Mouse (Mus musculus): ENCODE measurements around the gene Gpc5.
"Not testable (repeated sequence)": the region's sequence is repeated elsewhere in the genome, so short reads cannot be mapped to it uniquely, and the experiment has no call there.

Gpc5 gene

GRCm38 (mm10) chr14:115092081-115092480, at the start of gene Gpc5:
Gene Gpc5 (plus strand): TSS chr14:115092215.
- peak; percentile 87 for DNase-seq (ENCODE audit: low spot score in 2 of 2)

- DNase-seq (ENCODE audit: low spot score in 2 of 2) = no peak
These were observed 49.4 kb upstream of the Gpc5 start for GRCm38 (mm10) chr14:115042660-115043059.

- no peak for DNase-seq (ENCODE audit: low spot score in 2 of 2)
These were observed 48.0 kb upstream of the Gpc5 start for GRCm38 (mm10) chr14:115044016-115044415.

DNA sequence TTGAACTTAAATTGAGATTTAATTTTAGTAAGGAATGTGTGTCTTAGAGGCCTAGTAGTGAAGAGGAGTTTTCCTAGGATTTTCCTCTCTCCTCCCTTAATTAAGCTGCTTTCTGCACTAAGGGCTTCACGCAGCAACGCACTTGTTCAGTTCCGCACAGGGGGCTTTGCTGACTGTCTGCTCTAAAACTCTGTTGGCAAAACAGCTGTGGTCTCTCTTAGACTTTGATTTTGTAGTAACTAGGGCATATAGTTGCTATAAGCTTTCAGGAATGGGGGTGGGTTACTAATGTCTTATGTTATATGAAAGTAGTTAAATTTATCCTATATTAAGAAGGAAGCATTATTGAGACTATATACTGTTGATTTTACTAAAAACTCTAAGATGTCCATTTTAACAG, 46.3 kb upstream of the Gpc5 start:
- no peak for DNase-seq (ENCODE audit: low spot score in 2 of 2)

GRCm38 (mm10) chr14:115047316-115047715, 44.7 kb upstream of the Gpc5 start:
- no peak for DNase-seq (ENCODE audit: low spot score in 2 of 2)

GRCm38 (mm10) chr14:115047990-115048862, 43.8 kb upstream of the Gpc5 start:
- DNase-seq (ENCODE audit: low spot score in 2 of 2) = no peak

GRCm38 (mm10) chr14:115048863-115049566, 43.0 kb upstream of the Gpc5 start:
- DNase-seq (ENCODE audit: low spot score in 2 of 2) = no peak

DNA sequence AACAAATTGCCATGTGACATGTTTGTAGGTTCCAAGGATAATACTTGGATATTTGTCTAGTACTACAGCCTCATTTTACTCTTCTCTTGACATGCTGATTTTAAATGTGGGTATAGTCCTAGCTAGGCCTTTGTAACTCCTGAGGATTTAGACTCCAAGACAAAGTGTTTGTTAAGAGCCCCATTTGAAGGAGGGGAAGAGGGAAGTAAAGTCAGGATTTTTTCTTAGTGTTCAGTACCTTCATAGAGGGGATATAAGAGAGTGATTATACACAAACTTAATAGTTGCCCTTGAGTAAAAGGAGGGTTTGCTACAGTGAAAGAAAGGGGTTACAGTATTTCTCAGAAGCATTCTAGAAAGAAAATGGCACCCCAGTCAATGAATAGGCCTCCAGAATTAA, 42.2 kb upstream of the Gpc5 start:
- DNase-seq (ENCODE audit: low spot score in 2 of 2) = no peak

GRCm38 (mm10) chr14:115051106-115051760, 40.8 kb upstream of the Gpc5 start:
- DNase-seq (ENCODE audit: low spot score in 2 of 2) = no peak

DNA sequence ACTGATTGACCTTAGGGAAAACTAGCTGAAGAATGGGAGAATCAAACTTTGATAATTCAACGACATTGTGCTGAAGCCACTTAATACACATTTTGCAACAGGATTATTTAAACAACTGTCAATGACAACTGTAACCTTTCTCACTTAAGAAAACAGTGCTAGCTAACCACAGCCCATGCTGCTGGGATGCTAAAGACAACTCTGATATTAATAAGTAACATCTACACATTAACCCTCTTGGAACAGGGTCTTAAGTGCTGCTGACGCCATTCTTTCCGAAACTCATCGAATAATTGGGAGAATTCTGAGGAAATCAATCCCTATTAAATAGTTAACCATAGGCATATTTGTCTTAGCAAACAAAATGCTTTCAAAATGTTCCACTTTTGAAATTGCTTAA, 39.6 kb upstream of the Gpc5 start:
- DNase-seq (ENCODE audit: low spot score in 2 of 2) = no peak

DNA sequence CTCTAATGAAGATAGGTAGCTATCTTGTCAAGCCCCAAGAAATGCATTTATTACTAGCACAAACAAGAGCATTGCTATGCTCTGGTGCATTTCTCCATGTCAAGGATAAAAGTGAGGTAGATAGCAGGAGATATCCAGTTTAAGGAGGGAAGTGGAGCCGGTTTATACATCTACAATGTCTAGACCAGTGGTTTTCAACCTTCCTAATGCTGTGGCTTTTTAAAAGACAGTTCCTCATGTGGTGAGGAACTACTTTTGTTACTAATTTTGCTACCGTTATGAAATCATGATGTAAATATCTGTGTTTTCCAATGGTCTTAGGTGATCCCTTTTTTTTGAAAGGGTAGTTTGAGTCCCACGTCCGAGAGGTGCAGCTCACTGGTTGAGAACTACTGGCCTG, 37.8 kb upstream of the Gpc5 start:
- no peak for DNase-seq (ENCODE audit: low spot score in 2 of 2)

- no peak for DNase-seq (ENCODE audit: low spot score in 2 of 2)
These were observed 34.5 kb upstream of the Gpc5 start for GRCm38 (mm10) chr14:115057524-115057923.

DNA sequence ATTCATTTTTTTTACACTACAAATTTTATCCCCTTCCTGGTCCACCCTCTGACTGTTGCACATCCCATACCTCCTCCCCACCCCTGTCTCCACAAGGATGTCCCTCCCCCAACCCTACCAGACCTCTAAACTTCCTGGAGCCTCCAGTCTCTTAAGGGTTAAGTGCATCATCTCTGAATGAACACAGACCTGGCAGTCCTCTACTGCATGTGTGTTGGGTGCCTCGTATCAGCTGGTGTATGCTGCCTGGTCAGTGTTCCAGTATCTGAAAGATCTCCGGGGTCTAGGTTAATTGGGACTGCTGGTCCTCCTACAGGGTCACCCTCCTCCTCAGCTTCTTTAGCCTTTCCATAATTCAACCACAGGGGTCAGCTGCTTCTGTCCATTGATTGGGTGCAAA, 25.9 kb upstream of the Gpc5 start:
- not testable (repeated sequence) for DNase-seq (ENCODE audit: low spot score in 2 of 2)

DNA sequence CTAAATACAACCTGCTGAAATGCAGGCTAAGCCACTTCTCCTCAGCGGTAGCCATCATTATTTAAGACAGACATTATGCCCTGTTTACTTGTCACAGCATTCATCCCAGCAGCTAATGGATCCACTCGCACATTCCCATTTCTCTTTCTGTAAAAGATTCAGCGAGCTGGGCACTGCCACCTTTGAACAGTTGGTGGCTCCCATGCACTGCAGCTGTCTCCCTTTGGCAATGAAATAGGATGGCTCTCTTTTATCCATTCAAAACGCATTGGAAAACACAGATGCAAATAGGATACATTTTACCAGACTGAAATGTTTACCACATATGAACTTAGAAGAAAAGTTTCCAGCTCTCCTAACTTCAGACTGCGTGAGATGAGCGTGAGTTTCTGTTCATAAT, 21.5 kb upstream of the Gpc5 start:
- peak; percentile 46 to 71 for DNase-seq (ENCODE audit: low spot score in 2 of 2)

DNA sequence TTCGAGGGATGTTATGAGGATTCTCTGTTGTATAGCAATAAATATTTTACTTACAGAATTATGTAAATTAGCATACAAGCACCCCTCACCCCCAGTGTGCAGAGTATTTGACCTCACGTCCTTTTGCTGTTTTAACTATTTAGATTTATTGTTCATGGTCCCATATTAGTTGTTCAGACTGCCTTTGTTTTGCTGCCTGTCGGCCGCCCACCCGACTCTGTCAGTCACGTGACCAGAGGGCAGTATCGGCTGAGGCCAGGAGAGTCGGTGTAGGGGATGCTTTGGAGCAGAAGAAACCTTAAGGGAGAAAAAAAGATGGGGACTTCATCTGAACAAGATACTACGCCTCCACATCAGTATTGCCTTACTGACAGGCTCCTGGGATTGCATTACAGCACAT, 14.7 kb upstream of the Gpc5 start:
- no peak for DNase-seq (ENCODE audit: low spot score in 2 of 2)

DNA sequence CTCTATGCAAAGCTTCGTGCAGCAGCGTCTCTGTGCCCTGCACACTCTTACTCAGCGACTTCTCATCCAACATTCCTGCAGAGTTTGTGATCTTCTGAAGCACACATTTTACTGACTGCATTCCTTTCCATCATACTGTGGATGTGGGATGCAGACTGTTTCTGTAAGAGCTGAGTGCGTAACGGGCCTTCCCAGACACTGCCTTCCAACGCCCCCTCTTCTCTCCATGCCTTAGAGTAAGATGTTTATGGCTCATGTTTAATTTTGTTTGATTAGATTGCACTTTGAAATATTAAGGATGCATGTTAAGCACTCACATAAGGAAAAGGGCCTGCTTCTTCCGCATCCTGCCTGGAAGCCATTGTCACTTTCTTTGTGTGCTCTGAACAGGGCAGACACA, 14.0 kb upstream of the Gpc5 start:
- DNase-seq (ENCODE audit: low spot score in 2 of 2) = no peak

GRCm38 (mm10) chr14:115081728-115082502, 10.1 kb upstream of the Gpc5 start:
- no peak for DNase-seq (ENCODE audit: low spot score in 2 of 2)

- DNase-seq (ENCODE audit: low spot score in 2 of 2) = no peak
These were observed 1.5 kb upstream of the Gpc5 start for GRCm38 (mm10) chr14:115090516-115090915.

- DNase-seq (ENCODE audit: low spot score in 2 of 2) = peak in 1 of 2 experiments; percentile 43
These were observed 495 bp downstream of the Gpc5 start for GRCm38 (mm10) chr14:115092510-115092909.

DNA sequence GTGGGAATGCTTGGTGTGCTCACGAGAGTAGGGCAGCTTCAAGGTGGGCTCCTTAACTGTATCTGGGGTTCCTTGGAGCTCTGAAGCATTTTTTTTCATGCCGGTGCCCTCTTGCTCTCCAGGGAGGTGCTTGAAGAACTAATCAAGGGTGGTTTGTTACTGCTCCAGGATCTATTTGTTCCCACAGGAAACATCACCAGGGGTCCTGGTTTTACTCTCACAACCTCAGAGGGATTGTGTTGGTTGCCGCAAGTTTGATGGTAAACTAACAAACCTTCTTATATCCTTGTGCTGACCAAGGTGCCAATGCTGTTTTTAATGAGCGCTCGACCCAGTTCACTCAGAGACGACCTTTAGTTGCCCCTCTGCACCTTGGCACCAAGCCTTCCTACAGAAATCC, 937 bp downstream of the Gpc5 start:
- DNase-seq (ENCODE audit: low spot score in 2 of 2) = no peak

DNA sequence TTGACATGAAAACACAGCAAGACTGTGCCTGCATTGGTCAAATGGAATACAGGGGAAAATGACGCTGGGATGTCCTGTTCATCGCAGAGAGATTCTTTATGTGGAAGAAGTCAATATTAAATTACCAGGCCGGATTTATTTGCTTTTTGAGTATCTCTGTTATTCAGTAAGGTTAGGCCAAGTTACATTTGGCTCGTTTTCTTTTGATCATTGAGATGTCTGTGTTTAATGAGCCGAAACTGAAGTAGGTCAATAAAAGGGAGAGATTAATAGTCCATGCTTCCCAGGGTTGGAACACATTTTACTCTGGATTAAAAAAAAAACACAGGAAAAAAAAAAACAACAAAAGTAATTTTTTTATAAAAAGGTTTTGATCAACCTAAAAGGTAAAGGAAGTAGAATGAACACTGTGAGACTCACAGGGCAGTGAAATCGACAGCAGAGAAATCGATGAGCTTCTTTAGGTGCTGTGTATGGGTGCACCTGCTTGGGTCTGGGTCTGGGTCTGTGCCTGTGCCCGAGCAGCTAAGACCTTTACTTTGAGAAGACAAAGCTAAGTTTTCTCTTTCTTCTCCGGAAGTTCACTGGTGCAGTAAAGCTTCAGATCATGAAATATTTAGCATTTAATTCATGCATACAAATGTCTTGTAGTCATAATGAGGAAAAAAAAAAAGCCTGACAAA, 8.7 kb downstream of the Gpc5 start:
- no peak for DNase-seq (ENCODE audit: low spot score in 2 of 2)

Data from frontal cortex, postnatal 36 days (tissue).